Mouse (Mus musculus) liver, postnatal 0 days (tissue): Measurements from ENCODE around the gene Pik3c2g.

ENCODE experiments used
- CTCF ChIP-seq: sonication (generic); IDR thresholded peaks from 2 replicates; pipeline ENCODE4 v1.5.1; 2016; ENCODE audit warnings: antibody characterized with exemption, low read depth
- EP300 ChIP-seq: IDR thresholded peaks from 2 replicates; pipeline ENCODE4 v1.6.1; 2016; ENCODE audit warnings: antibody characterized with exemption, low read depth, mild to moderate bottlenecking

DNA sequence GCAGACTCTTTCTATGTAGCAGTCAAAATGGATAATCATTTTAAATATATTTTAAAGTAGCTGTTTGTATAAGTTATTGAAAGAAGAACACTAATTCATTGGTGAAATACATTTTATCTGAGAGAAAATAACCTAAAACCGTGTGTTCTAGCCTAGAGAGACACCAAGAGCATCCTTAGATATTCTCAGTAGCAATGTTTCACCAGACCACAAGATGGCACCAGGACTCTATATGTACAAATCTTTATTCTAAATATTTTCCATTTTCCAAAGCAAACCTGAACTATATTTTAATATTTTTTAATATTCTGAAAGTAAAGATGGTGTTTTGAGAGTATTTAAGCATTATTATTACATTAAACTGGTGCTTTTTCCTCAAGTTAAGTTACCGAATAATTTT is 48.6 kb upstream of the Pik3c2g start:
- TF ChIP-seq CTCF (peak; percentile 48), EP300 (no peak)
